ENCODE assay signal across 8 mouse cellular contexts in the genomic region with DNA sequence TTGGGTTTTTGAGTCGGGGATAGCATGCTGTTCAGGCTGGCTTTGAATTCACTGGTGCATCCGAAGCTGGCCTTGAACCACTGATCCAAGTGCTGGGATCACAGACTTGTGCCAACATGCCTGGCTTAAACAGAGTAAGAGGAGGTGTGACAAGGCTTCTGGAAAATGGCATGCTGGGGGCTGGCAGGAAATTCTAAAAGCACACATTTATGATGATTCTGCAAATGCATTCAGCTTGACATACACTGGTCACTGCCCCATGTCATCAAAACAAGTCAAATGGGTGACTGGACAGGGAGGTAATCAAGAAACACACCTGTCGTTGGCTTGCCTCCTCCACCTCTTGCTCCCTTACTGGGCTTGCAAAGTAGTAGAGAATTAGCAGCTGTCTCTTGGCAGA. TPM values are rescaled to one million over a fixed set of nuclear protein-coding genes. Genes with fewer than 3 reads are reported as not detected.
A peak's percentile ranks its signal among the peaks of the same experiment; 100 is the strongest.
DNase-seq lines count a peak whose midpoint lies in the region; ATAC-seq lines count a peak whose summit lies in the region.

No protein-coding gene starts in this region.

- no peak for ATAC-seq in kidney, embryonic 14.5 days (ENCODE audit: low FRiP score, low TSS enrichment)
- no peak for ATAC-seq in hindbrain, embryonic 11.5 days (ENCODE audit: low FRiP score)
- no peak for ATAC-seq in midbrain, embryonic 12.5 days (ENCODE audit: low FRiP score, low read depth)

- no peak overlapping the region for H3K9ac ChIP-seq in kidney, embryonic 14.5 days (ENCODE audit: low read depth, low read length)
- peak overlapping the region; percentile 7; the same call in 1 of the 2 replicates for H3K9ac ChIP-seq in hindbrain, embryonic 11.5 days (ENCODE audit: low read depth, low read length)
- H3K9ac ChIP-seq in midbrain, embryonic 12.5 days (replicated peaks) = no peak overlapping the region; the same call in 1 of the 2 replicates

- no peaks in the 10 kb centered on the region for H3K9me3 ChIP-seq in kidney, embryonic 14.5 days (ENCODE audit: control insufficient read depth, low read length)
- H3K9me3 ChIP-seq in embryonic facial prominence, embryonic 10.5 days = no peaks in the 10 kb centered on the region
- H3K9me3 ChIP-seq in hindbrain, embryonic 11.5 days (ENCODE audit: control insufficient read depth, low read length) = no peaks in the 10 kb centered on the region
- H3K9me3 ChIP-seq in midbrain, embryonic 12.5 days = no peaks in the 10 kb centered on the region

- no peaks in the 10 kb centered on the region for H3K27me3 ChIP-seq in kidney, embryonic 14.5 days (ENCODE audit: control insufficient read depth, insufficient read depth, low read length)
- H3K27me3 ChIP-seq in embryonic facial prominence, embryonic 10.5 days (replicated peaks; ENCODE audit: low read depth, poor library complexity, severe bottlenecking) = no peaks in the 10 kb centered on the region
- no peaks in the 10 kb centered on the region for H3K27me3 ChIP-seq in hindbrain, embryonic 11.5 days (ENCODE audit: control insufficient read depth, insufficient read depth, low read length)
- H3K27me3 ChIP-seq in midbrain, embryonic 12.5 days = no peaks in the 10 kb centered on the region

- no peak overlapping the region for H3K4me3 ChIP-seq in kidney, embryonic 14.5 days (ENCODE audit: low read length)
- H3K4me3 ChIP-seq in embryonic facial prominence, embryonic 10.5 days = peak overlapping the region; percentile 87
- no peak overlapping the region for H3K4me3 ChIP-seq in hindbrain, embryonic 11.5 days (ENCODE audit: low read depth, low read length)
- 0 out of 2 replicates have a peak overlapping the region, but pooled peaks have one; percentile 73 for H3K4me3 ChIP-seq in midbrain, embryonic 12.5 days

- H3K36me3 ChIP-seq in kidney, embryonic 14.5 days (ENCODE audit: control insufficient read depth, insufficient read depth, low read length) = no peaks in the 10 kb centered on the region
- no peaks in the 10 kb centered on the region for H3K36me3 ChIP-seq in embryonic facial prominence, embryonic 10.5 days (replicated peaks)
- H3K36me3 ChIP-seq in hindbrain, embryonic 11.5 days (ENCODE audit: control insufficient read depth, insufficient read depth, low read length) = no peaks in the 10 kb centered on the region
- no peaks in the 10 kb centered on the region for H3K36me3 ChIP-seq in midbrain, embryonic 12.5 days

- H3K4me2 ChIP-seq in kidney, embryonic 14.5 days (replicated peaks; ENCODE audit: low read depth, low read length) = peak overlapping the region; percentile 85; the same call in 1 of the 2 replicates
- peak overlapping the region; percentile 97 for H3K4me2 ChIP-seq in hindbrain, embryonic 11.5 days (replicated peaks; ENCODE audit: low read depth, low read length)
- H3K4me2 ChIP-seq in midbrain, embryonic 12.5 days (replicated peaks) = peak overlapping the region; percentile 94

- WGBS in kidney, embryonic 14.5 days = 54% methylated on average over 3 of the region's 3 CpGs
- 78% methylated on average over 3 of the region's 3 CpGs for WGBS in embryonic facial prominence, embryonic 10.5 days
- 78% methylated on average over 3 of the region's 3 CpGs for WGBS in hindbrain, embryonic 11.5 days
- 84% methylated on average over 3 of the region's 3 CpGs for WGBS in midbrain, embryonic 12.5 days

- DNase-seq in kidney, postnatal 14 days = no peak
- no peak for DNase-seq in embryonic facial prominence, embryonic 10.5 days (ENCODE audit: low spot score)
- DNase-seq in hindbrain, embryonic 11.5 days (ENCODE audit: low spot score) = no peak
- DNase-seq in urinary bladder, postnatal 14 days (ENCODE audit: low spot score) = no peak
- DNase-seq in Muller cell, postnatal 12 days (ENCODE audit: inconsistent ontology term) = no peak
- DNase-seq in thymus, postnatal 14 days = no peak

- no peak overlapping the region for H3K27ac ChIP-seq in kidney, embryonic 14.5 days (ENCODE audit: low read depth, low read length)
- no peak overlapping the region for H3K27ac ChIP-seq in embryonic facial prominence, embryonic 10.5 days (replicated peaks)
- H3K27ac ChIP-seq in hindbrain, embryonic 11.5 days (ENCODE audit: low read depth, low read length) = no peak overlapping the region
- no peak overlapping the region for H3K27ac ChIP-seq in midbrain, embryonic 12.5 days (replicated peaks)

- peaks cover 33% of the 10 kb centered on the region for H3K4me1 ChIP-seq in kidney, embryonic 14.5 days (ENCODE audit: control insufficient read depth, insufficient read depth, low read length)
- peaks cover 45% of the 10 kb centered on the region for H3K4me1 ChIP-seq in embryonic facial prominence, embryonic 10.5 days
- H3K4me1 ChIP-seq in hindbrain, embryonic 11.5 days (replicated peaks; ENCODE audit: control insufficient read depth, insufficient read depth, low read length) = 0 out of 2 replicates have a peak, but pooled peaks cover 6% of the 10 kb centered on the region
- peaks cover 37% of the 10 kb centered on the region for H3K4me1 ChIP-seq in midbrain, embryonic 12.5 days

RNA-seq across cellular contexts. Expression of a gene that starts 1.9 kb away (rescaled TPM):
- 26.4 and 31.4 TPM in 2 replicates for polyA plus RNA-seq in kidney, embryonic 14.5 days (2014; fragmentation: Nextera tagmentation; extraction: Ambion mirVana)
- 32.2 and 32.6 TPM in 2 replicates for polyA plus RNA-seq in embryonic facial prominence, embryonic 10.5 days (2016; fragmentation: Nextera tagmentation; extraction: Ambion mirVana)
- 44.0 and 50.4 TPM in 2 replicates for polyA plus RNA-seq in hindbrain, embryonic 11.5 days (2014; fragmentation: Nextera tagmentation; extraction: Ambion mirVana)
- polyA plus RNA-seq in midbrain, embryonic 12.5 days (2016; fragmentation: Nextera tagmentation; extraction: Ambion mirVana) = 41.5 and 42.4 TPM in 2 replicates

Comparison
In these comparisons a context has a peak if more than half of its experiments do, and no peak if none do; other contexts are left out.
1. H3K4me3 ChIP-seq: peak in embryonic facial prominence, embryonic 10.5 days (single experiment) and midbrain, embryonic 12.5 days (single experiment); none in kidney, embryonic 14.5 days (single experiment) and hindbrain, embryonic 11.5 days (single experiment).
2. Peak in every context shown above with its lines, with median percentiles within 50 percentile points of each other: H3K4me2 ChIP-seq.